Comparison of ENCODE assay signal across 8 mouse cellular contexts in the genomic region with DNA sequence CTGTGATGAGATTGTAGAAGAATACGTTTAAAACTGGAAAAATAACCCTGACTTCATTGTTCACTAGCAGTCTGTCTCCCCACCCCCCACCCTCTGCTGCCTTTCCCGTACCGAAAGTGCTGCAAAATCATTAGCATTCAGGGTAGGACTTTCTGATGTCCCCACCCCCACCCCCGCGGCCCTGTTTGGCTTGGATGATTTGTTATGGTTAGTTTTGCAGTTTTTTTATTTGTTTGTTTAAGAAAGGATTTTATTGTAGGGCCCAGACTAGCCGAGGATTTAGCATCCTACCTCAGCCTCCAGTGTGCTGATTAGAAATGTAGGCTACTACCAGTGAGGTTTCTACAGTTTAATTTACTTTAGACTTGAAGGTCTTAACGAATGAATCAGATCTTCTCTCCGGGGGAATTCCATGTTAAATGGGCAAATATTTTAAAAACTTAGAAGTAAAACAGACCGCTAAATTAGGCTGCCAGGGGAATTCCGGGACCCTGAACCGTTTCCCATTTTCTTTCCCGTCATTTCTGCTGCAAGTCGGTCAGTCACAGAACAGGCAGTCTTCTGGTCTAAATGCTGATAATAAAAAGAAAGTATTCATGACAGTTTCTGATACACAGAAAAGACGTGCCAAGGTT. TPM values are rescaled to one million over a fixed set of nuclear protein-coding genes. Genes with fewer than 3 reads are reported as not detected.
DNase-seq lines count a peak whose midpoint lies in the region; ATAC-seq lines count a peak whose summit lies in the region.

No protein-coding gene starts in this region.

- H3K36me3 ChIP-seq in erythroblast, embryonic 14.5 days (ENCODE audit: control insufficient read depth): peaks cover 21% of the 10 kb centered on the region
- H3K36me3 ChIP-seq in macrophage (ENCODE audit: inconsistent target): no peaks in the 10 kb centered on the region

- H3K4me1 ChIP-seq in erythroblast, embryonic 14.5 days (ENCODE audit: control insufficient read depth): peaks cover 35% of the 10 kb centered on the region

- H3K4me3 ChIP-seq in erythroblast, embryonic 14.5 days (replicated peaks): peak overlapping the region; percentile 94
- peak overlapping the region; percentile 73 for H3K4me3 ChIP-seq in macrophage (ENCODE audit: inconsistent target)

- WGBS in macrophage (ENCODE audit: missing documents): 42% methylated on average over 14 of the region's 14 CpGs

- peak; percentile 66 for DNase-seq in CD4-positive helper T cell, adult 2 months (ENCODE audit: low read depth, low spot score)
- peak; percentile 21 to 31 for DNase-seq in cerebellum, postnatal 10 days
- DNase-seq in heart, postnatal 10 days: peak; percentile 9 to 25
- DNase-seq in ovary, postnatal 36 days (ENCODE audit: low spot score): no peak

- H3K79me2 ChIP-seq in macrophage (ENCODE audit: inconsistent target): peaks cover 35% of the 10 kb centered on the region; the same call in 1 of the 2 replicates

- intact Hi-C loops in heart, postnatal 10 days (cut with DNase I): loop anchor here (1.0 to 5.0 kb wide), 3 partner anchors 35 to 164 kb away; partner anchors contain the start of genes Birc3, Tmem123 and Yap1

- no peak for ATAC-seq in erythroblast, adult 5-6 weeks (replicated peaks; ENCODE audit: low FRiP score, poor library complexity, severe bottlenecking)
- ATAC-seq in activated CD4-positive, CD25-positive, alpha-beta regulatory T cell, adult 4 months: no peak

- H3K27ac ChIP-seq in macrophage: peak overlapping the region; percentile 88

- H3K27me3 ChIP-seq in erythroblast, embryonic 14.5 days (ENCODE audit: control insufficient read depth): no peaks in the 10 kb centered on the region

- H3K9me3 ChIP-seq in erythroblast, embryonic 14.5 days (ENCODE audit: control insufficient read depth, low read length): no peaks in the 10 kb centered on the region

RNA-seq across cellular contexts. Expression of gene Birc2, which starts 1.1 kb away (rescaled TPM):
- polyA plus RNA-seq in erythroblast, embryonic 14.5 days (2012): 0.09 and 0.47 TPM in 2 replicates
- 29.4 and 33.2 TPM in 2 replicates for total RNA-seq in erythroblast, adult 5-6 weeks (2015; ENCODE audit: low replicate concordance)
- 35.0 and 37.4 TPM in 2 replicates for total RNA-seq in erythroblast, adult 5-6 weeks (2017; ENCODE audit: low replicate concordance)
- total RNA-seq in heart, postnatal 10 days (2021): 10 to 100 TPM; 24.6 to 26.6 TPM
- total RNA-seq in macrophage (2018; cell fraction: chromatin; rRNA removed): 100 to 1,000 TPM in 8 of 26 experiments, 10 to 100 TPM in 18; 49.4 to 204 (median 85.4) TPM
- 10 to 100 TPM; 14.0 to 29.8 (median 21.6) TPM for total RNA-seq in macrophage (2018; cell fraction: cytosol; rRNA removed)
- 100 to 1,000 TPM in 9 of 26 experiments, 10 to 100 TPM in 17; 47.2 to 191 (median 87.6) TPM for total RNA-seq in macrophage (2018; cell fraction: nucleus; rRNA removed)
- polyA plus RNA-seq in macrophage (2018): 10.9 to 18.8 TPM (median 13.6 TPM) in 3 replicates
- polyA plus RNA-seq in activated CD4-positive, CD25-positive, alpha-beta regulatory T cell, adult 4 months (2017; shearing (Covaris generic)): 10 to 100 TPM; 94.9 to 96.7 TPM

RNA-seq across cellular contexts. Expression of gene Birc3, which starts 35.1 kb away (rescaled TPM):
- polyA plus RNA-seq in erythroblast, embryonic 14.5 days (2012): 0.05 and 0.09 TPM in 2 replicates
- 16.9 and 25.9 TPM in 2 replicates for total RNA-seq in erythroblast, adult 5-6 weeks (2015; ENCODE audit: low replicate concordance)
- 9.3 and 10.6 TPM in 2 replicates for total RNA-seq in erythroblast, adult 5-6 weeks (2017; ENCODE audit: low replicate concordance)
- 10 to 100 TPM in 1 of 2 experiments, 1 to 10 TPM in 1; 8.5 to 12.0 TPM for total RNA-seq in heart, postnatal 10 days (2021)
- total RNA-seq in macrophage (2018; cell fraction: chromatin; rRNA removed): 1,000 to 10,000 TPM in 5 of 26 experiments, 100 to 1,000 TPM in 21; 167 to 1,519 (median 675) TPM
- 100 to 1,000 TPM in 17 of 26 experiments, 10 to 100 TPM in 9; 42.2 to 232 (median 128) TPM for total RNA-seq in macrophage (2018; cell fraction: cytosol; rRNA removed)
- total RNA-seq in macrophage (2018; cell fraction: nucleus; rRNA removed): 100 to 1,000 TPM; 109 to 776 (median 538) TPM
- polyA plus RNA-seq in macrophage (2018): 21.4 to 66.0 TPM (median 37.6 TPM) in 3 replicates
- polyA plus RNA-seq in activated CD4-positive, CD25-positive, alpha-beta regulatory T cell, adult 4 months (2017; shearing (Covaris generic)): 100 to 1,000 TPM; 111 to 118 TPM

Comparison
In these comparisons a context has a peak if more than half of its experiments do, and no peak if none do; other contexts are left out.
1. RNA of gene Birc3, which starts 35.1 kb away (polyA plus RNA-seq): 111 to 118 TPM in activated CD4-positive, CD25-positive, alpha-beta regulatory T cell, adult 4 months and 21.4 to 66.0 TPM in macrophage; 0.05 to 0.09 TPM in erythroblast, embryonic 14.5 days; every median in the first group is over 10 times any median in the second.